Mouse (Mus musculus) kidney, postnatal 10 days (tissue): Measurements from ENCODE around the gene Foxf2.

Experiments
- DNase-seq: peaks from one replicate; pipeline ENCODE4 v3.0.0; 2021; ENCODE audit warnings: mixed read lengths

Foxf2 gene

DNA sequence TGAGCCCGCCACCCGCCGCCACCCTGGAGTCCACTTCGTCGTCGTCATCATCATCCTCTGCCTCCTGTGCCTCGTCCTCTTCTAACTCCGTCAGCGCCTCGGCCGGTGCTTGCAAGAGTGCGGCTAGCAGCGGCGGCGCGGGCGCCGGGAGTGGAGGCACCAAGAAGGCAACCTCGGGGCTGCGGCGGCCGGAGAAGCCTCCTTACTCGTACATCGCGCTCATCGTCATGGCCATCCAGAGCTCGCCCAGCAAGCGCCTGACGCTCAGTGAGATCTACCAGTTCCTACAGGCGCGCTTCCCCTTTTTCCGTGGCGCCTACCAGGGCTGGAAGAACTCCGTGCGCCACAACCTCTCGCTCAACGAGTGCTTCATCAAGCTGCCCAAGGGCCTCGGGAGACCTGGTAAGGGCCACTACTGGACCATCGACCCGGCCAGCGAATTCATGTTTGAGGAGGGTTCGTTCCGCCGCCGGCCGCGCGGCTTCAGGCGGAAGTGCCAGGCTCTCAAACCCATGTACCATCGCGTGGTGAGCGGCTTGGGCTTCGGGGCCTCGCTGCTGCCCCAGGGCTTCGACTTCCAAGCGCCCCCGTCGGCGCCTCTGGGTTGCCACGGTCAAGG, 676 bp downstream of the Foxf2 start:
- DNase-seq = peak; percentile 41

DNA sequence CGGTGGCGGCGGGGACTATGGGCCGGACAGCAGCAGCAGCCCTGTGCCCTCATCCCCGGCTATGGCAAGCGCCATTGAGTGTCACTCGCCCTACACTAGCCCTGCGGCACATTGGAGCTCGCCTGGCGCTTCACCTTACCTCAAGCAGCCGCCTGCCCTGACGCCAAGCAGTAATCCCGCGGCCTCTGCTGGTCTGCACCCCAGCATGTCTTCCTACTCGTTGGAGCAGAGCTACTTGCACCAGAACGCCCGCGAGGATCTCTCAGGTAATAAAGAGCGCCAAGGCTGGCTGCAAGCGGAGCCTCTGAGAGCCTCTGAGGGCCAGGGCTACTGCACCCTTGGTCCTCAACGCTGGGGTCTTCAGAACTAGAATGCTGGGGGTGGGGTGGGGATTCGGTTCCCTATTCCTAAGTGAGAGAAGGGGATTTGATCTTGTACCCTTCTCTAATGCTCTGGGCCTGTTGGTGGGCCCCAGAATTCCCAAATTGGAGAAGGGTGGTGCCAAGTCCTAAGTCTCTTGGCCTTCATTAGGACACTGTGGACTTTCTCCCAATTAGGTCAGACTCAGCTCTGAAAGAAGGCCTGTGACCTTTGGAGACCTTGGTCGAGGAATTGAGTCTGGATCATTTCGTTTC, 1.5 kb downstream of the Foxf2 start:
- no peak for DNase-seq

DNA sequence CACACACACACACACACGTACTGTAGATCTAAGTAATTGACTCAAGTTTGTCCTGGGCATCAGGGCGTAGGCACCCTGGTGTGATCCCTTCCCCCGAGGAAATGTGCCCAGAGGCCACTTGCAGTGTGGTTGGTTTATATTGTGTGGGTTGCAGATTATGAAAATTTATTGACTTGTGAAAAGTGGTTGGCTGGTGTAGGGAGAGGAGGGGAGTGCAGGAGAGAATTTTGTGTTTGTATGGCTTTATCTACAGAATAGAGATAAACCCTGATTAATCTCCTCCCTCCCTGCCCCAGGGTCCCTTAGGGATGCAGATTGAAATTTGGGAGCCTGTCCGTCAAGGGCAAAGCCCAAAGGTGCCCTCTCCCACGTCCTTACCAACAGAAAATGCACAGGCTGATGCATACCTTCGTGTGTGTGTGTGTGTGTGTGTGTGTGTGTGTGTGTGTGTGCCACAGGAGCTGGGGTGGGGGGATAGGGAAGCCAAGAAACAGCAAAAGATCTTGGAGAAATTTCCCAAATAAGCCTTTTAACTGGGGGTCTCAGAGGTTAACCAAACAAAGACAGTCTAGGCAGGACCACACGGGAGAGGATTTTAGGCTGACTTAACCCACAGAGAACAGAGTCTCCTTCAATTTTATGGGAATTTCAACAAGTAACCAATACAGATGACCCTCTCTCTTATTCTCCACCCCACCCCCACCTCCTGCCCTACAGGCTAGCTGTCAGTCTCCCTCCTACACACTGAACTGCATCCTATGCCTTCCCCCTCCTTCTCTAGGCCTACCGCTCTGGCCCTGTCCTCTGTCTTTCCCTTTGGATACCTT, 2.5 kb downstream of the Foxf2 start:
- no peak for DNase-seq

DNA sequence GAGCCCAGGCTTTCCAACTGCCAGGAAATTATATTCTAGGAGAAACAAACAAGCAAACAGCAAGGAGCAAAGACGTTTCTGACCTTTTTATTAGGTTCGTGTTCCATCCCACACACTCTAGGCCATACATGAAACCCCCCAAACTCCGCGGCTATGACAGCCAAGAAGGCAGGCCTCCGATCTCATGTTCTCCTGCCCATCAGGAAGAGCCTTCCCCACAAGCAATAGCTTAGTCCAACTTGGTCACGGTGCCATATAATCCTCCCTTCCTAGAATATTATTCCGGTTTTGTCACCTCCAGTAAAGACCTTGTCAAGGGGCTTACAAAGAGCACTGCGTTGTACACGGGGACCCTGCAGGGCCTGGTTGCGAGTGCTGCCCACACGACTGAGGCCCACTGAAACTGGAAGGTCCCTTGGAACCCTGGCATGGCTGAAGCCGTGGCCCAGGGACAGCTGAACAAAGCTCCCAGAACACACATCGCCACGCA, 3.1 kb downstream of the Foxf2 start:
- no peak for DNase-seq

DNA sequence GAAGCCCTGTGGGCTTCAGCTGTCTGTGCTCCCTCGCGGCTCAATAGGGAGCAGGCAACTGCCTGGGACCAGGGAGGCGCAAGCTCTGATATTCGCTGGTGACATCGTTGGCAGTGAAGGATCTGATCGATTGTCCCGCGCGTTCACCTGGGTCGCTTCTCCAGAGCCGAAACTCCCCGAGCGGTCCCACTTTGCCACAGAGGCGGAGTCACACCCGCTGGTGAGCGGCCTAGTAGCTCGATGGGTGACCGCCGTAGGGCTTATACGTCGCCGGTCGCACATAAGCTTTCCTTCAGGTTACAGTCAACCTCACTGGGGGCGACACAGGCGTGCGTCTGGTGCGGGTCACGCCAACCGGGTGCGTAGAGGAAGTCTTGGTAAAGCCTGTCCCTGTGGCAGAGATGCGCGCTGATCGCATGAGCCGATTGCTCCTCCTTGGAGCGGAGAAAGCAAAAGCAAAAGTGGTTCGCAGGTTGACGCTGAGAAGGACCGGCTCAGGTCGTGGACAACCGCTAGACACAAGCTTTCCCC, 3.8 kb downstream of the Foxf2 start:
- no peak for DNase-seq

DNA sequence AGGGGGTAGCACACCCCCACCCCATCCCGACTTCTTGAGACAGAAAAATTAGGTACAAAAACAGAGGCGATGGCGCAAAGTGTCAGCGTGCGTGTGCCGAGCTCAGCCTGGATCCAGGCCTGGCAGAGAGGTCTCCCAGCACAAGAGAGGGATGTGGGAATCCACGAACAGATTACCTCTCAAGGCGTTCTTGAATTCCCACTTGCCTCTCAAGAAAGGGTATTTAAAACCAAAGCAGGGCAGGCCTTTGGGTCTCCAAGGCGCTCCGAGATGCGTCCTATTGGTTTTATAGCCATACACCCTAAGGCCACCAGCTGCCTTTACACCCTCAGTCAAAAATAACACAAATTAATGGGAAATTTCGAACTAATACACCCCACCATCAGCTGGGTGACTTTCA, 4.4 kb downstream of the Foxf2 start:
- DNase-seq = no peak

DNA sequence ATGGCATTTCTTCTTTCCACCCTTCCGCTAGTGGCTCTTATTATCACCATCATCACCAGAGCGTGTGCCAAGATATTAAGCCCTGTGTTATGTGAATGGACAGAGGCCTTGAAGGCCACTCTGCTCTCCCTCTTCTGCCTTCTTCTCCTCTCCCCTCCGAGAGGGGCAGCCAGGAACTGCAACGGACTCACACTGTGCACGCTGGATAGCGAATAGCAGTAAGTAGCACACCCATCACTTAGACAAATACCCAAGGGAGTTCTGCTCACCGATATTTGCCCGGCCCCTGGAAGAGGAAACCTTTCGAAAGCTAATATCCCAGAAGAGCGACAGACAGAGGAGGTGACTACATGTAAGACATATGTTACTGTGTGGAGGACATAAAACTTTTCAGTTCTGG, 4.9 kb downstream of the Foxf2 start:
- no peak for DNase-seq

DNA sequence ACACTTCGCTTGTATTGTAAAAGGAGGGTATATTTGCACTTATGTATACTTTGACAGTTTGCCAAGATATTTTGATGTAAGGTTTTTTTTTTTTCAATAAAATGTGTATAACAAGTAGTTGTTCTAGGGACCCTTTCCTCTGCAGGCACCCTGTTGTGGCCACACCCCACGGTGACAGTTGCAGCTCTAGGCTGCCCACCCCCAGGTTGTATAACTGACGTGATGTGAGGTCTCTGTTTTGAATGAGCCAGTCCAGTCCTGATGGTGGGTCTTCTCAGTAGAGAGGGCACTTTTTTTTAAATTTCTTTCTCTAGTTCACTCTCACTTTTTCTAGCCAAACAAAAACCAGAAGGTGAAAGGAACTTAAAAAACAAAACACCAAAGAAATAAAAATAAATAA, 5.7 kb downstream of the Foxf2 start:
- DNase-seq = no peak

DNA sequence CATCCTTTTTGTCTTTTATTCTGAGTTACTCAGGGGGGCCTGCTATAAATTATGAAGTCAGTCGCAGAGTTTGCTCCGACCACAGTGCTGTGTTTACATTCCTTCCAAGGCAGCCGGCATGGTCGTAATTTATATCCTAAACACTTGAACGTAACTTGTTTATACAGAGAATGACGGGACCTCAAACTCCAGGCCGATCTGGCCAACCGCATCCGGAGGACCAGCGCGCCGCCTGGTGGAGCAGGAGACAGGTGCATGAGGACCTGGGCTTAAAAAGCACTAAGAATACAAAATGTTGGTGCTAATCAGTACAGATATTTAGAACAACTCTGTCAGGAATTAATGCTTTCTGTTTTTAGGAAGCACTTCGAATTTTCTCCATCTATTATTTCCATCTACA, 6.8 kb downstream of the Foxf2 start:
- DNase-seq = peak; percentile 87

DNA sequence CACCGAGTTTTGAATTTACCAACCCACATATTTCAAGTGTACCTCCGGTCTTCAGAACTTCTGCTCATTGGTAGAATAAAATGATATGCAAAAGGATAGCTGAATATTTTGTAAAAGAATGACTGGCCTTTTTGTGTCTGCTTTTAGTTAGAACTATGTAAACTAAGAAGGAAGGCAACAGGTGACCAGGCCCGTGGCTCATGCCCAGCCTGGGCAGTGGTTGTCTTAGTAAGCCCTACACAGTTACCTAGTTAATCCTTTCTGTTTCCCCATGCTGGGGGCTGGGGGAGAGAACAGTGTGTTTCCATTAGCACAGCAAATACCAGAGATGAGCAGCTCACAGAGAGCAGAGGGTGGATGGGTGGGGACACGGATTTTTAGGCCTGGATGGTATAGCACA, 7.6 kb downstream of the Foxf2 start:
- DNase-seq = no peak

DNA sequence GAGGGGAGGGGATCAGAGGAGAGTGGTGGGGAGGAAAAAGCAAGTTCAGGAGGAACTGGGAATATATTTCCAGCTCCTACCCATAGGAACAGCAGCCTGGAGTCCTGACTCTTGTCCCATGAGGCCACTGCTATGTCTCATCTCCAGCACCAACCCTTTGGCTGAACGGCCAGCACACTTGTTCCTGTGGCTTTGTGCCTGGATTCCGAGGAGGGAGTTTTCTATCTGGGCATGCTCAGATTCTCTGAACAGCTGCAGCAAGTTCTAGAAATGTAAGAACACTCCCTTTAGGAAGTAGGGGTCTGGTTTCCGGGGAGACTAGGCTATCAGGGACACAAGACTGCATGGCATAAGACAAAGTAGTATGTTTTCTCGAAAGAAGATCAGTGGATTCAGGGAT, 9.9 kb downstream of the Foxf2 start:
- DNase-seq = no peak

DNA sequence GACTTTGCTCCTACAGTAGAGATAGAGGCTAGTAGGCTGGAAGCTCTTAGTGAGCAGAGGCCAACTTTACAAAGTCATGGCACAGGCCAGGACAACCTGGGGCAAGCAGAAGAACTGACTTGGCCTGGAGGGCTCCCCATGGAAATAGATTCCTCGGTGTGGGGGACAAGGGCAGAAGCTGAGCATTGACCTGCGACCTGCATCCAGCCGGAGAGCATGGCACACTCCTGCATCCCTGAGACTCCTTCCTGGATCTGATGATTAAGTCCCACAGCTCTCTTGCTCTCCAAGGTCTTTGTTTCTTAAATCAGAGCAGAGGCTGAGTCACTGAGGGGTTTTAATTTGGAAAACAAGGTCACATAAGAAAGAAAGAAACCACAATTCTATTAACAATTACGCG, 15.9 kb downstream of the Foxf2 start:
- DNase-seq = no peak

DNA sequence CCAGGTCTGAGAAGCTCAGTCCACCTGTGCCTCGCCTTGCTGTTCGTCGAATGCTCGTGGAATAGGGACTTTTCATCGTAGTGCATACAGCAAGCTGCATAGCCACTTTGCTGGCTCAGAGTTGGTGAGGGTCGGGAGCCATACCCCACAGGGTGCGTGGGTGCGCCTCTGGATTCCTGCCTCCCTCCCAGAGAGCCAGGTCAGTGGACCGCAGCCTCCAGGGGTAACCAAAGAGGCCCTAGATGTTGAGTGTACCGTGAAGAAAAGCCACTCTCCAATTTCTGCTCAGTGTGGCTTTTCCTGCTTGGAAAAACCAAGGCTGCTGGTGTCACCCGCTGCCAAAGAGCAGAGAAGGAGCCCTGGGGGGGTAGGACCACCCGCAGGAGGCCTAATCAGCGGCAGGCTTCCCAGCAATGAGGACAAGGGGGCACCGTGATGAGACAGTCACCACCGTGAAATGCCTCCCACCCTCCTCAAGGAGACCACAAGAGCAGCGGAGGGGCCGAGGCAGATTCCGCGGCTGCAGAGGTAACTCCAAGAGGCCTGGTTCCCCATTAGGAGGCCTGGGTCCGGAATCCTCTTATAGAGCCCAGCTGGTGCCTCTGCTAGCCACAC, 26.6 kb downstream of the Foxf2 start:
- DNase-seq = no peak

DNA sequence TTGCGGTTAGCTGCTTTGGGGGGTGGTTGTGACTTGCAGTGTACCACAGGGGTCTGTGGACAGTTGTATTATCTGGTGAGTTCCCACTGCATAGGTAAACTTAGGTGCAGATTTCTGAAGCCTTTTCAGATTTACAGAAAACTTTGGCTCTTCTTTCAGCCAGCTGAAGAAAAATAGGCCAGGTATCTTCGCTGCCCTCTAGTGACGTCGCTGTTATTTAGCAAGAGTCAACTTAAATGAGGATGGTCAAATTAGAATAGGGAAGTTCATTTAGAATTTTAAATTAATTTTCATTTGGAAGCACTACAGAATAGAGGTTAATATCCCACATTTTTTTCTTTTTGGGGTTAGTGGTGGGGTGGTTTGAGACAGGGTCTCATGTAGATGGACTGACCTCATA, 30.6 kb downstream of the Foxf2 start:
- peak; percentile 16 for DNase-seq

DNA sequence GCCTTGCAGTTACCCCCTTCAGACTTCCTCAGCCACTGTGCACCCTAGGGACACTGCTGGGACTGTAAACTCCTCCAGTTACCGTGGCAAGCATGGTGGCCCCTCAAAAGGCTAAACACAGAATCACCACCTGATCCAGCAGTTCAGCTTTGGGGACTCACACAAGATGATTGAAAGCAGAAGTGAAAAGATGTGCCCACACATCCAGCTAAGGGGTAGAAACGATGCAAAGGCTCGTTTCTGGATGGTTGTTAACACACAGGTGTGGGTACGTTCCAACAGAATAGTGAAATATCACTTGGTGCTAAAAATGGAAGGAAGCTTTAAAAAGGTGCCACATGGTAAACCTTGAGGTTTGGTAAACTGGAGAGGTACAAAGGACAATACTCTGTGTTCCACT, 32.6 kb downstream of the Foxf2 start:
- DNase-seq = no peak

DNA sequence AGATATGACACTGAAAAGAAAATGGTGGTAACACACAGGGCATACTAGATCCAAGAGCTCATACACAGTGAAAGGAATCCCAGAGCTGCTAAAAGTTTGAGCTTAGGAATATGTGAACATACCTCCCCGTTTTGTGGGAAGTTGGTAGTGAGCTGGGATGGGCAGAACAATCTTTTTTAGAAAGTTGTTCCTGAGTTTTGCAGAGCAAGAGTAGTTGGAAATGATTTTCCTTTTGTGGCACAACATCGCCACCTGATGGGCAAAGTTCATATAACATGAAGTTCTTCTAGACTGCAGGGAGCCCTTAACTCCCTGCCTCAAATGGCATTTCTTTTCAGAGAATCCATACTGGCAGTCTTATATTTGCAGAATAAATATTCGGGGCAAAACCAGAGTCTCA, 33.3 kb downstream of the Foxf2 start:
- DNase-seq = peak; percentile 79

DNA sequence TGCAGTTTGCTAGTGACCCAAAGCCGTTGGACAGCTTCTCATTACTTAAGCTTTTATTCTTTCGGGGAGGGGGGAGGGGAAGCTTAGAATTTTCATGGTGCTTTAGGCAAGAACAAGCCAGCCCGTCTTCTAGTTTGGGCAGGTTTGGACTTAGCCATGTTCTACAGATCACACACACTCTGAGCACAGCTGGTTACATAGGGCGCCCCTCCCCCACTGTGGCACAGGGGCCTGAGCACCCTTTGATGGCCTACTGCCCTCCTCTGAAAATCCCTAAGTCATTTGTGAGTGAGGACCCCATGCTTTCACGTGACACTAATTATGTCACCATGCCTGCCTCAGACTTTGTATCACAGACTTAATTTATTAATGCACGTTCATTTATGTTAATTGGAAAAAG, 35.6 kb downstream of the Foxf2 start:
- peak; percentile 13 for DNase-seq

DNA sequence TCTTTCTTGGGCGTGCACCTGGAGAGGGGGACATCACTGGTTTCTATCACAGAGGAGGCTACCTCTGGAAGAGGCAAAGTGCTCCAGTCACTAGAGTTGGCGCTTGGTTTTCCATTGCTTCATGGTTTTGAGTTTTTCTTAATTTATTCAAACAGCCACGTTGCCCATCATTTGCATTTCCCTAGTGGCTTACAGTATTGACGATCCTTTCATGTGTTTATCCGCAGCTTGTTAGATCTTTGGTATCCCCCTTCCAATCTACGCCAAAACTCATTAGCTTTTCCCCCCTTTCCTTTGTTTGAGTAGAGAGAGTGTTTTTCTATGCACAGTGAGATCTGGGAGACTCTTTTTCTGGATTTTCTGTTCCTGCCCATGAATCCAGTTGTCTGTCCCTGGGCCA, 39.8 kb downstream of the Foxf2 start:
- no peak for DNase-seq

DNA sequence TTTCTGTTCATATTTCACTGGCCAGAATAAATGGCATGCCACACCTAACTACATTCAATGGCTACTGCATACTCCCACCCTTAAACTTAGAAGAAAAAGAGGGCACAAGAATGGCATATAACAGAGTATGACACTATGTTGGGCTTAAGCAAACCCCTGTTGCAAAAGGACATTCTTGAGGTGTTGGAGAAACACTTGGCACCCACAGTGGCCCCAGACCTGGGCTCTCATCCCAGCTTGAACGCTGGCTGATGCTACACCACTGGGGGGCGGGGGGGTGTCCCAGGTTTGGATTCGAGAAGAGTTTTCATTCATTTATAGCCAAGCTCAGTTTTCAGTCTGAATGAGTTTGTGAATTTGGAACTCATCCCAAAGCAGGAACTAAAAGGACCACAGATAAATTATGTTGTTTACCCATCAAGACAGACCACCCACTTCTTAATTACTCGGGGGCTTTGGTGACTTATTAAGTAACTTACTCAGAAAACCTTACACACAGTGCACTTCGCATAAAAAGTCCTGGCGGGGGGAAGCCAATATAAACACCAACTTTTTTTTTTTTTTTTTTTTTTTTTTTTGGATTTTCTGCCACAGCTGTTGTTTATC, 42.4 kb downstream of the Foxf2 start:
- DNase-seq = no peak

DNA sequence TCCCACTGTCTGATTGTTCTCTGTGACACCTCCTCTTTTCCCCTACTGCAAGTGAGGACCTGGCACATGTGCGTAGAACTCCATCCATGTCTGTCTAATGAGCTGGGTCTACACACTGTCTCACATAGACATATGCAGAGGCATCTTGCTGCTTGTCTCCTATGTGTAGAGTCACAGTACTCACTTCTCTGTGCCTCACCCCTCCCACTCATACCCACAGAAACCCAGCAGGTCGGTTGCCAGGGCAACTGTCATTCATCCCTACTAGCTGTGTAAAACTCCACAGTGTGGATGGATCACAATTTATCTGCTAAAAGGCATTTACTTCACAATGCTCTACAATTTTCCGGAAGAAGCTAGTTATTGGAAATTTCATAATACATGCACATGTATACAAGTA, 46.5 kb downstream of the Foxf2 start:
- DNase-seq = no peak
